Mouse (Mus musculus) cortical plate, adult 2 months (tissue): ENCODE data around the gene Traf5.
A peak's percentile ranks its signal among the peaks of the same experiment; 100 is the strongest.

ENCODE experiments used
- CTCF ChIP-seq: fragments of 200-500 bp; IDR thresholded peaks from 2 replicates; pipeline ENCODE4 v1.5.1; 2011; ENCODE audit warnings: mild to moderate bottlenecking, control low read depth, low read length; ENCODE audit not compliant: insufficient read depth; ENCODE audit errors: extremely low read depth
- POLR2A ChIP-seq: fragments of 200-500 bp; IDR thresholded peaks from 2 replicates; pipeline ENCODE4 v1.6.1; 2011; ENCODE audit warnings: mild to moderate bottlenecking, low read length, control low read depth; ENCODE audit not compliant: insufficient read depth; ENCODE audit errors: extremely low read depth

- TF ChIP-seq CTCF (peak; percentile 74), POLR2A (no peak)
These were observed 2.3 kb upstream of the Traf5 start for GRCm38 (mm10) chr1:192094451-192095170.
